In the genomic region with DNA sequence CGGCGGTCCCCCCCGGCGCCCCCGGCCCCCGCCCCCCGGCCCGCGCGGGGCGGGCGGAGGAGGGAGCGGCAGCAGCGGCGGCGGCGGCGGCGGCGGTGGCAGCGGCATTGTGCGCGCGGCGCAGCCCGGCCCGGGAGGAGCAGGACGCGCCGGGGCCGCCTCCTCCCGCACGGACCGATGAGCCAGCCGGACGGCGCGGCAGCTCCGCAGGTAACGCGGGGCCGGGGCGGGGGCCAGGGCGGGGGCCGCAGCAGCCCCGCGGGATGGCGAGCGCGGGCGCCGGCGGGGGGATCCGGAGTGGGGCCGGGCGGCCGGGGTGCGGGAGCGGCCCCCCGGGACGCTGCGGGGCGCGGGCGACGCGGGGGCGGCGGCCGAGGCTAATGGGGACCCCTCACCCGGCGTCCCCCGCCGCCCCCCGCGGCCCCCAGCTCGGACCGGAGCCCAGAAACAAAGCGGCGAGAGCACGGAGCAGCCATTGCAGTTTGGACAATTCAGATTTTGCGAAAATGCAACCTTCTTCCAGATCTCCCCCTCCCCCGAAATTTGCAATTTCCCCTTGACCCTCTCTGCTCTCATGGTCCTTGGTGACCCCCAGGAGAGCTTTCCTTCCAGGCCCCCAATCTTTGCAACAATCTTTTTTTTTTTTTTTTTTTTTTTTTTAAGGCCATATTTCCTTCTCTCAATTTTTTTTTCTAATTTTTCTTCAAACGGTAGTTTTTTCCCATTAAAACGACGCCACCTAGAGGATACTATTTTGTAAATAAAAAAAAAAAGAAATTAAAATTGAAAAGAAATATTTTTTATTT, we compare ENCODE assay signal across 9 mouse cellular contexts. TPM values are rescaled to one million over a fixed set of nuclear protein-coding genes. Genes with fewer than 3 reads are reported as not detected.
DNase-seq lines count a peak whose midpoint lies in the region; ATAC-seq lines count a peak whose summit lies in the region.
"Had no signal": no experiment of that assay in that cellular context is flagged by ENCODE, and none has a peak within 500 bp of the region (broad histone marks: within the 10 kb centered on the region; RNA-seq: fewer than 3 reads in every experiment).

Zfp618 (plus strand) TSS at position 77 of the 806 bp plus-strand sequence.

- intact Hi-C loops in left cerebral cortex, postnatal 25 days (cut with DNase I): loop anchor here (1.0 to 5.0 kb wide), 4 partner anchors 78 to 185 kb away; no protein-coding TSS in a partner anchor

- H3K27ac ChIP-seq in kidney, embryonic 16.5 days (ENCODE audit: low read length): peak within 1 kb of the TSS; percentile 94
- H3K27ac ChIP-seq in hindbrain, embryonic 10.5 days: peak within 1 kb of the TSS; percentile 98
- H3K27ac ChIP-seq in liver, embryonic 13.5 days: no peak within 1 kb of the TSS
- H3K27ac ChIP-seq in stomach, embryonic 14.5 days (ENCODE audit: low read length): peak within 1 kb of the TSS; percentile 91

- peak; percentile 55 for ATAC-seq in kidney, embryonic 16.5 days (ENCODE audit: low FRiP score, low TSS enrichment)
- ATAC-seq in liver, embryonic 13.5 days (ENCODE audit: low read depth): no peak
- ATAC-seq in stomach, embryonic 14.5 days (ENCODE audit: insufficient number of reproducible peaks, insufficient read depth, low FRiP score, low read depth): peak; percentile 59; the same call in 1 of the 2 replicates

- H3K27me3 ChIP-seq in kidney, embryonic 16.5 days (ENCODE audit: insufficient read depth, low read length): no peaks in the 10 kb centered on the region
- no peaks in the 10 kb centered on the region for H3K27me3 ChIP-seq in hindbrain, embryonic 10.5 days (ENCODE audit: insufficient read depth, poor library complexity, severe bottlenecking)
- H3K27me3 ChIP-seq in liver, embryonic 13.5 days: peaks cover 37% of the 10 kb centered on the region
- no peaks in the 10 kb centered on the region for H3K27me3 ChIP-seq in stomach, embryonic 14.5 days (ENCODE audit: control insufficient read depth, insufficient read depth, low read length)

- no peak for DNase-seq in kidney, adult 9 months
- peak; percentile 49 for DNase-seq in adrenal gland, adult 2 months
- DNase-seq in embryo, embryonic 9.5 days (ENCODE audit: extremely low spot score): peak; percentile 31
- peak; percentile 52 for DNase-seq in hindbrain, embryonic 10.5 days (ENCODE audit: low spot score)
- no peak for DNase-seq in liver, embryonic 13.5 days
- DNase-seq in left cerebral cortex, postnatal 25 days (ENCODE audit: low spot score in 2 of 2): no peak

- peak within 1 kb of the TSS; percentile 70 for H3K4me2 ChIP-seq in kidney, embryonic 16.5 days (replicated peaks; ENCODE audit: low read depth, low read length)
- peak within 1 kb of the TSS; percentile 62 for H3K4me2 ChIP-seq in liver, embryonic 13.5 days
- H3K4me2 ChIP-seq in stomach, embryonic 14.5 days (replicated peaks; ENCODE audit: low read depth, low read length): peak within 1 kb of the TSS; percentile 51

- H3K9ac ChIP-seq in kidney, embryonic 16.5 days (replicated peaks; ENCODE audit: low read length): peak within 1 kb of the TSS; percentile 99
- H3K9ac ChIP-seq in liver, embryonic 13.5 days: peak within 1 kb of the TSS; percentile 64
- peak within 1 kb of the TSS; percentile 100 for H3K9ac ChIP-seq in stomach, embryonic 14.5 days (replicated peaks; ENCODE audit: low read depth, low read length)

- H3K4me1 ChIP-seq in kidney, embryonic 16.5 days (ENCODE audit: insufficient read depth, low read length): peaks cover 21% of the 10 kb centered on the region
- H3K4me1 ChIP-seq in hindbrain, embryonic 10.5 days (replicated peaks): peaks cover 23% of the 10 kb centered on the region
- peaks cover 7% of the 10 kb centered on the region for H3K4me1 ChIP-seq in liver, embryonic 13.5 days (replicated peaks)
- H3K4me1 ChIP-seq in stomach, embryonic 14.5 days (ENCODE audit: control insufficient read depth, insufficient read depth, low read length): peaks cover 10% of the 10 kb centered on the region; the same call in 1 of the 2 replicates

- no peaks in the 10 kb centered on the region for H3K36me3 ChIP-seq in kidney, embryonic 16.5 days (ENCODE audit: insufficient read depth, low read length)
- H3K36me3 ChIP-seq in hindbrain, embryonic 10.5 days: no peaks in the 10 kb centered on the region
- H3K36me3 ChIP-seq in liver, embryonic 13.5 days: no peaks in the 10 kb centered on the region
- no peaks in the 10 kb centered on the region for H3K36me3 ChIP-seq in stomach, embryonic 14.5 days (ENCODE audit: control insufficient read depth, insufficient read depth, low read length)

- WGBS in kidney, embryonic 16.5 days: under 1% methylated on average over 35 of the region's 86 CpGs
- WGBS in hindbrain, embryonic 10.5 days: 1% methylated on average over 59 of the region's 86 CpGs
- WGBS in liver, embryonic 13.5 days (ENCODE audit: insufficient replicate concordance): 1% methylated on average over 53 of the region's 86 CpGs
- under 1% methylated on average over 38 of the region's 86 CpGs for WGBS in stomach, embryonic 14.5 days

- H3K4me3 ChIP-seq in kidney, embryonic 16.5 days (ENCODE audit: low read length): peak within 1 kb of the TSS; percentile 72
- H3K4me3 ChIP-seq in hindbrain, embryonic 10.5 days: peak within 1 kb of the TSS; percentile 75
- H3K4me3 ChIP-seq in liver, embryonic 13.5 days (replicated peaks): peak within 1 kb of the TSS; percentile 64
- peak within 1 kb of the TSS; percentile 68 for H3K4me3 ChIP-seq in stomach, embryonic 14.5 days (ENCODE audit: low read depth, low read length)
- H3K4me3 ChIP-seq: myocyte had no signal

- H3K9me3 ChIP-seq in kidney, embryonic 16.5 days (ENCODE audit: low read length): no peaks in the 10 kb centered on the region
- H3K9me3 ChIP-seq in hindbrain, embryonic 10.5 days: no peaks in the 10 kb centered on the region
- no peaks in the 10 kb centered on the region for H3K9me3 ChIP-seq in liver, embryonic 13.5 days (replicated peaks)
- no peaks in the 10 kb centered on the region for H3K9me3 ChIP-seq in stomach, embryonic 14.5 days (ENCODE audit: control insufficient read depth, low read depth, low read length)

RNA-seq across cellular contexts. Expression of gene Zfp618, which starts in this region (rescaled TPM):
- polyA plus RNA-seq in kidney, embryonic 16.5 days (2015; fragmentation: Nextera tagmentation; extraction: Ambion mirVana): 41.2 and 51.1 TPM in 2 replicates
- 1 to 10 TPM; 2.2 to 4.9 TPM for total RNA-seq in adrenal gland, adult 2 months (2021)
- polyA plus RNA-seq in adrenal gland, adult 2 months (2012; rRNA removed): 2.5 TPM in 2 replicates
- polyA plus RNA-seq in hindbrain, embryonic 10.5 days (2016; fragmentation: Nextera tagmentation; extraction: Ambion mirVana): 26.5 and 32.7 TPM in 2 replicates
- polyA plus RNA-seq in liver, embryonic 13.5 days (2015; fragmentation: Nextera tagmentation; extraction: Ambion mirVana): 2.1 and 4.3 TPM in 2 replicates
- polyA plus RNA-seq in stomach, embryonic 14.5 days (2014; fragmentation: Nextera tagmentation; extraction: Ambion mirVana): 27.1 and 32.0 TPM in 2 replicates
- total RNA-seq in left cerebral cortex, postnatal 25 days (2021): 1 to 10 TPM; 6.3 to 7.3 TPM
- polyA plus RNA-seq: myocyte had no signal

Comparison
In these comparisons a context has a peak if more than half of its experiments do, and no peak if none do; other contexts are left out.
1. DNase-seq: peak in adrenal gland, adult 2 months (single experiment), embryo, embryonic 9.5 days (single experiment) and hindbrain, embryonic 10.5 days (single experiment); none in kidney, adult 9 months (single experiment), liver, embryonic 13.5 days (single experiment) and left cerebral cortex, postnatal 25 days (0 of 2).
2. Peak in every context shown above with its lines, with median percentiles within 50 percentile points of each other: H3K4me2 ChIP-seq, H3K4me3 ChIP-seq and H3K9ac ChIP-seq.